Mouse (Mus musculus): ENCODE results near the gene Abca8a.
A peak's percentile ranks its signal among the peaks of the same experiment; 100 is the strongest.

Gene Abca8a

DNA sequence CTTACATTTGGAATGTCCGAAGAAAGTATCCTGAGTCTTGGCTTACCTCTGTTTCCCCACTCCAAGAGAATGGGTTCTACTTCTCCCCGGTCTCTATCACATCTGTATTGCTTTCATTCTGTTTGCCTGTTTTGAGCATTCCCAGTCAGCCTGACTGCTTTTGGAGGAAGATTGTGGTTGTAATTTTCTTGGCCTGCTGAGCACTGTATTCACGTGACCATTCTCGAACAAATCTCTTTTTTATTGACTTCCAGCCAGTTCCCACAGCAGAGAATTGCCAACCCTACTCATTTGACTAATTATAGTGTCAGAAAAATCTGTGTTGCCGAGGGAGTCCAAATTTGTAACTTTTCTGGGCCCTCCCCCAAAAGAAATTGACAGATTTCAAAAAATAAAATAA, at the start of gene Abca8a:
Abca8a (minus strand) TSS at position 121 of the 400 bp plus-strand sequence.
- DNase-seq (ENCODE audit: low spot score in 2 of 2): no peak

DNA sequence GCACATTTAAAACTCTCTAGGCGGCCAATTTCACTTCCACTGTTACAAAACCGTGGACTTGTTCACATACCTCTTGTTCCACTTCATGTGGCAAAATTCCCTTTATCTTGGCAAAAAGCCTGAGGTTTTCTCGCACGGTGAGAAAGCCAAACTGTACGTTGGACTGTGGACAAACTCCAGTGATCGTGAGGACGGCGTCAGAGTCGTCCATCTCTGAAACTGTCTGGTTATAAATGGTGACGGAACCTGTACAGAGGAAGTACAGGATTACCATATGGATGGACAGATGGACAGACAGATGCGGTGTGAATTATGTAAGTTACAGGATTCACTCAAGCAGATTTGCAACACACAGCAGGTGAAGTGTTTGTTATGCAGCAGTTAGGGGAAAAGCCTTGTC, 49.6 kb upstream of the Abca8a start:
- DNase-seq (ENCODE audit: low spot score in 2 of 2): no peak

DNA sequence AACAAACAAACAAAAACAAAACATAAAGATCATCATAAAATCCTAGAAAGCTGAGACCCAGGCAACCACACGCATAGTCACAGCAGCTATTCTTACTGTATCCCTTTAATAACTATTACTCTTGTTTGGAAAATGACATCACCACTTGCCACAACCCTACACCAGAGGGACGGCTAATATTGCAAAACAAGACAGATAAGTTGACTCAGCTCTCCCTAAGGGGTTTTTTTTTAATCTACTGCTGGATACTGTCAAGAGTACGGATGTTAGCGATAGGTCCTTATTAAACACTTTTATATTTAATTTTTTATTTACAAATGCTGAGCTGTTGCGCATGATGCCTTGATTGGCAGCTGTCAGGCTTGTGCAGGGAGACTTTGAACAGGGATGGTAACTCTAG, 35.0 kb upstream of the Abca8a start:
- DNase-seq (ENCODE audit: low spot score in 2 of 2): no peak

DNA sequence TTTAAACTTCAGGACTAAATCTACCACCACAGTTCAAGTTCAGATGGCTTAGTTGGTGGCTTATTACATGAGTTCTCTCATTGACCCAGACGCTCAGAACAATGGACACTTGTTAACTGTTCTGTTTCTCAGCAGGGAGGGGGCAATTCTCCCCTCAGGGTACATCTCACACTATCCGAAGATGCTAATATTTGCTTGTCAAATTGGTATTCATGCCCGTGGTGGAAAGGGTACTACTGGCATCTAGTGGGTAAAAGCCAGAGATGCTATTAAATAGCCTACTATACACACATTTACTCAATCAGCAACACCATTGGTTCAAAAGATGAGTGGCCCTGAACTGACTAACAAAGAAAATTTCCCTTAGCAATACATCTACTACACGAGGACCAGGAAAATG, 15.4 kb upstream of the Abca8a start:
- DNase-seq (ENCODE audit: low spot score in 2 of 2): no peak

DNA sequence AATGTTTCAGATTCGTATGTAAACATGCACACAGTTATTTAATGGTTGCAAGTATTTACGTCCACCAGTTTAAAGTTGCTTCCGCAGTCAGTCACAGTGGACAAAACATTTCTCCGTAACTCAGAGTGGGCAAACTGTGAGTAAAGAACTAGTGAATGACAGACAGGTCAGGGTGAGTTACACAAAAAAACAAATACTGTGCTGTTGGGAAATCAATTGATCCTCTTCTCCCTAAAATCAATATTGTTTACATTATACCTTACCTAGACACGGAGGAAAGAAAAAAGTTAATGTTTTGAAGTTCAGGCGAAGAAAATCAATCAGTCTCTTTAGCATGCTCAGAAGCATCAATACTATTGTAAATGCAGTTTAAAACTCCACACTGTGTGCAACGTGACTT, 5.7 kb upstream of the Abca8a start:
- DNase-seq (ENCODE audit: low spot score in 2 of 2): no peak

DNA sequence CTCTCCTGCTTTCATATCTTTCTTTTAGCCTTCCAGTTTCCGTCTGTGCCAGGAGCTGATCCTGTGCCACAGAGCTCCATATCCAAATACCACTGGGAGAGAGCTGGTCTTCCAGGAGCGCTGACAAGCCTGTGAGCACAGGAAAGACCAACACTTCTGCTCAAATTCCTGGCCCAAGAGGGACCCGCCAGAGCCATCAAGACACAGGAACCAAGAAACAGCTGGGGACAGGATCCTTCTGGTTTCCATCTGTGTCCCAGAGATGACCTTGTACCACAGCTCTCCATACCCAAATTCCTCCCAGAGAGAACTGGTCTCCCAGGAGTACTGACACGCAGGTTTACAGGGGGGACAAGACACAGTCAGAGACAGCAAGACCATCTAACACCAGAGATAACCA, 3.1 kb upstream of the Abca8a start:
- no peak for DNase-seq (ENCODE audit: low spot score in 2 of 2)

DNA sequence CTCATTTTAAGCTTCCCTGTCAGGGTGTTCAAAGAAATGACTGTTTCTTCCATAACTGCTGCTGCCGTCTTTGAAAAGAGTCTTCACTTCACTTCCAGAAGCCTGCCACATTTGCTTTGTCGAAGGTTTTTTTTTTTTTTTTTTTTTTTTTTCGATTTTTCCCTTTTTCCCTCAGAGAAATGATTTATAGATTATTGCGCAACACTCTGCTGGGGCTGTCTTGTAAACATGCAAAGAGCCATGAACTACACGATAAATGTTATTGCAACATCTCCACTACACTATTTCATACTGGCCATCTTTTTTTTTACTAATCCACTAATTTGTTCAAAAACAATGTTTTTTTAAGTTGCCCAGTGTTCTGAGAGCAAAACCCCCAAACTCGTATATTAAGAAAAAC, 1.7 kb upstream of the Abca8a start:
- no peak for DNase-seq (ENCODE audit: low spot score in 2 of 2)

DNA sequence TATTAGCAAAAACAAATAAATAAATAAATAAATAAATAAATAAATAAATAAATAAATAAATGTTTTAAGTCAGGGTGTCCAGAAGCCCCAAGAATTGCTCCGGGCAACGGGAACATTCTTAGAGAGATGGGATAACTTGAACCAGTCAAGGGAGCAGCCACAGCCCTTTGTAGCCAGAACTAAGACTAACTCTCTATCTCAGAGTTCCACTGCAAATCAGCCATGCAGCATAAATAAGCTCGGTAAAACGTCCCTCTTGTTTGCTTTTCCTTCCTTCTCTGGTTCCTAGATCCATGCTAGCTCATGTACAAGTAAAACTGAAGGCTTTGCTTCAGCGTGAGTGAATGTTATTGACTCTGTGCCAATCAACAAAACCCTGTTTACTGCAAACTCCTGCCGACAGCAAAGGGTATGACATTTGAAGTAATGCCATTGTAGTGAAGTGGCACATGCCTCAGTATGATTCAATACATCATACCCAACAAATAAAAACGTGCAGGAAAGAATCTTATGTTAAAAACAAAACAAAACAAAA, 865 bp downstream of the Abca8a start:
- no peak for DNase-seq (ENCODE audit: low spot score in 2 of 2)

DNA sequence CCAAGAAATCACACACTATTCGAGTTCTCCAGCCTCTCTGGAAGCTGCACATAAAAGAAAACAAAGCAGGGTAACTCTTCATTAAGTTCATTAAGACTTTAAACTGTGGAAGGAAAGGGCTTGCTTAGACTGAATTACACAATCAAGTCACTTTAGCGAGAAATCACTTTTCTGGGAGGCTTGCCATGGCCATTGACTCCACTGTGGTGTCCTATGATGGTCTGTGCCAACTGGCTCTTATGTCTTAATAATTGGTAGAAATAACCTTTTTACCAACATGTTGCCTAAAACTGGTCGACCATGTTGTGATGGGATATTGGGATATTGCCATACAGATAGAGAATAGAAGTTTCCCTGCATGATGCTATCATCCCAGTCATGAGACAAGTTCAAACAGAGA, 1.5 kb downstream of the Abca8a start:
- DNase-seq (ENCODE audit: low spot score in 2 of 2): no peak

DNA sequence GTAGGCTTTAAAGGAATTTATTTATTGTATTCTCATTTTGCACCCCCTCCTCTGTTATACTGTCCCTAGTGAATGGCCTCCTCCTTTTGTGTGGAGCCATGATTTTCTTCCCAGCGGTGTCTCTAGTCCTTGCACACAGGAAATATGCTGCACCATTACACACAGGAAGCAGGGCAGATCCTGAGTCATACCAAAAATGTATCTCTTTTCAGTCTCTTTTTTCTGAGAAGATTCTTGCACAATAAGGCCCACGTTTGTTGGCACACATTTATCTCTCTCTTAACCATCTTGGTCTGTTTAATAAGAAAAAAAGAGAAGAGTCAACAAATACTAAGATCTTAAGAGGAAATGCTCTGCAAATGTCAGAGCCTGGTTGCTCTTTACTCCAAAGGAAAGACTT, 4.5 kb downstream of the Abca8a start:
- DNase-seq (ENCODE audit: low spot score in 2 of 2): no peak

DNA sequence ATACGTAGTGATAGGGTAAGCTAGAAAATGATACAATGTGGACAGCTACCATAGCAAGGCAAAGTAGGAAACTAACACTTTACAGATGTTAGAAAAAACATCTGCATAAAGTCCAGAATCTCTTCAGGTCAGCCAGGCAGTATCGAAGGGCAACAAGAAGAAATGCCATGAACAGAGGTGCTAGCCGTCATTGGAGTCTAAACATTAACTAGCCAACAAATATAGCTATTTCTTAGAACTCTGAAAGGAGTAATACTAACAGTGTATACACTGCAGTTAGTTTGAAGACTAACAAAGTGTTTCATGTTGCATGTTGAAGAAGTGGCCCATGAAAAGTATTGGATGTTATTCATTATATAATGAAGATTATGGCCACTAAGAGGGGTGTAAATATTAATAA, 23.6 kb downstream of the Abca8a start:
- no peak for DNase-seq (ENCODE audit: low spot score in 2 of 2)

DNA sequence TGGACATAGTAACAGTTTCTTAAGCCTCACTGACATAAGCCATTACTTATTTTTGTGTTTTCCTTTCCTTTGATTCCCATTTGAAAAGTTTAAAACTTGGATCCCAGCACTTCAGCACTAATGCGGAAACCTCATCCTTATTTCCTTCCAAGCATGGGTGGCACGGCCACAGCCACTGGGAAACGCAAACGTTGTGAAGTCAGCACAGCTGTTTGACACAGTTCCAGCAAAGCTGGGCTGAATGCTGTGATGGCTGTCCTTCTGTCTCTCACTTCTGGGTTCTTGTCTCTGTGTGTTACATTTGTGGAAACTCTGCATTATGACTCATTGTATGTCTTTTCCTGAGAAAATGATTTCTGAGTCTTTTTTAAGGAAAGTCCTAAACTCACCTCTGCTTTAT, 34.7 kb downstream of the Abca8a start:
- DNase-seq (ENCODE audit: low spot score in 2 of 2): no peak

DNA sequence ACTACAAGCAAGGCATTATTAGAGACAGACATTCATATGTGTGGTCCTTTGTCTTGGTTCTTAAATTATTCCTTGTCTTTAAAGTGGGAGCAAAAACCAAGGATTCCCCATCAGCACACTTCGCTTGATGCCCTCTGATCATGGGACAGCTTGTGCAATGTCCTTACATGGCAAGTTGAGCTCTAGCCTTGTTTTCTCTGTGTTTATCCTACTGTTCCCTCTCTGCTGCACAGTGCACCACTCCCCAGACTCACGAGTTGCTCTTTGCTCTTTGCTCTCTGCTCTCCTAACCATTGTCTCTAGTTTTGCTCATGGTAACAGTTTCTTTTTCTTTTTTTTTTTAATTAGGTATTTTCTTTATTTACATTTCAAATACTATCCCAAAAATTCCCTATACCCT, 35.7 kb downstream of the Abca8a start:
- DNase-seq (ENCODE audit: low spot score in 2 of 2): no peak

DNA sequence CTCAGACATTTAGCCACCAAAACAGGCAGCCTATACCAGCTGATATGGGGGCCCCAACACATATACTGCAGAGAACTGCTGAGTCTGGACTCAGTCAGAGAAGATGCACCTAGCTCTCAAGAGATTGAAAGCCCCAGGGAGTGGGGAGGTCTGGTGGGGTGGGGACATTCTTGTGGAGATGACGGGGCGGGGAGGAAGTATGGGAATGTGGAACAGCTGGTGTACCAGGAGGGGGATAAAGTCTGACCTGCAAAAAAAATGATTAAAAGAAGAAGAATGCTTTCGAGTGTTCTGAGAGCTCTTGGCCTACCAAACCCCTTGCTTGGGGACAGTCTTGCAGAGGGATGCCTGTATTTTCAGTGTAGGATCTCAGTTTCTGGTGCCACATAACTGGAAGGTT, 42.1 kb downstream of the Abca8a start:
- DNase-seq (ENCODE audit: low spot score in 2 of 2): no peak

DNA sequence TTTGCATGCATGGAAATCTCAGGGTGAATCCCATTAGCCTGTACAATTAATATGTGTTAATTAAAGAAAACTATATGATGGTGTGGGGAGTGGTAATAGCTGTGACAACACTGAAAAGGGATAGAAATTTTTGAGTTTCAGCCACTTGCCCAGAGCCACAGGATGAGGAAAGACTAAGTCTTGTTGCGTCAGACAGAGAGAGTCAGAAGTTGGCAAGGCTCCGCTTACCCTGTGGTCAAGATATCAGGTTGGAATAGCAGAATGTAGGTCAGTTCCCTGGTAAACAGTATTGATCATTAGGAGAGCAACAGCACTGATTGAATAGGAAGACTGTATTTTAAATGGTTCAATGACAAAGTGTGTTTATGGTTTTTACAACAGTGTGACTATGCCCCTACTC, 58.0 kb downstream of the Abca8a start:
- no peak for DNase-seq (ENCODE audit: low spot score in 2 of 2)

DNA sequence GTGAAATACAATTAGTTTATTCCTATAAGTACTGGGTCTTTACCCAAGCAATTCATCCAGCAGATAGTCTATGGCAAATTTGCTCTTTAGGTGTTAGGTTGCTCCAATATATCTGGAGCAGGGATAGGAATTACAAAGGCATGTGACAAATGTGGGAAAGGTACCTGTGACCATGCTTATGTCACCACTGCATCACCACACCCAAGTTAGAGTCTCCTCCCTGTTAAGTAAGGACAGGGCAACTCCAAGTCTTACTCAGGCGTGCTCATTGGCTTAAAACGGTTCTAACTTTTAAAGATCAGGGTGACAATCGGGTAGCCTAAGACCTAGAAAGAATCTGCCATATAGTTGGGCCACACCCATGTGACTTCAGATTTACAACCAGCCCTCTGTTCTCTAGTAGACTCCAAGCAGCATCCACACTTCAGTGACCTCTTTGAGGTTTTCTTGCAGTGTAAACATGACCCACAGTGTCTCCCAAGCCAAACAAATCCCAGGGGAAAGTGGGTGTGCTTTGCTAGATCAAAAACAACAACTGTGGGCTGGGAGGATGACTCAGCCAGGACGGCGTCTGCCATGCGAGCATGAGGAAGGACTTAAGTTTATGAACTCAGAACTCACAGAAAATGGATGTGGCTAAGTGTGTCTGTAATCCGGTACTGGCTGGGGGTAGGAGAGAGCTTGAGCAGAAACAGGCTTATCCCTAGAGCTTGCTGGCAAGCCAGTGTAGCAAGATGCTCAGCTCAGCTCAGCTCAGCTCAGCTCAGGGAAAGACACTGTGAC, 66.7 kb downstream of the Abca8a start:
- DNase-seq (ENCODE audit: low spot score in 2 of 2): no peak

DNA sequence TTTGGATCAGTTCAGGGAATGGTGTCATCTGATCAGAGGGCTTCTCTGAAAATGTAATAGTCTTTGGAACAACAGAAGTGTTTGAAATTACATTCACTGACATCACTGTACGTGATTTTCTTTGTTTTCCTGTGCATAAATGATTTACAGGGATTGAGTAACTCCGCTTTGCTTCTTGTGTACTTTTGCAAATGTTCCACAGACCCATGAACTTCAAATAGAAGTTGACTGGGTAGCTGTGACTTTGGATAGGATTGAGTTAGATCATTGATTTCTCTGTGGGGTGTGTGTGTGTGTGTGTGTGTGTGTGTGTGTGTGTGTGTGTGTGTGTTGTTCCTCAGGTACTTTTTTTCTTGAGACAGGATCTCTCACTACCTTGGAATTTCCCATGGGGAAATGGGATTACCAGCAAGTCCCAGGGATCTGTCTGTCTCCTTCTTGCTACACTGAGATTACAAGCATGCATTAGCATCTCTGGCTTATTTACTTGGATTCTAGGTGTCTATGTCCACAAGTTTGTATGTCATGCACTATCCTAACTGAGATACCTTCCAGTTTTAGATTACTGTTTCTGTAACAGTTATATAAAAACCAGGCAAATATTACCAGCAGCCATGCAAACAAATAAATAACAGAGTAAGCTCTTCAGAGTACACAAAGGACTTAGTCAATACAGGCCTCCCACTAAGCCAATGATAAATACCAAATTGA, 84.8 kb downstream of the Abca8a start:
- DNase-seq (ENCODE audit: low spot score in 2 of 2): no peak

DNA sequence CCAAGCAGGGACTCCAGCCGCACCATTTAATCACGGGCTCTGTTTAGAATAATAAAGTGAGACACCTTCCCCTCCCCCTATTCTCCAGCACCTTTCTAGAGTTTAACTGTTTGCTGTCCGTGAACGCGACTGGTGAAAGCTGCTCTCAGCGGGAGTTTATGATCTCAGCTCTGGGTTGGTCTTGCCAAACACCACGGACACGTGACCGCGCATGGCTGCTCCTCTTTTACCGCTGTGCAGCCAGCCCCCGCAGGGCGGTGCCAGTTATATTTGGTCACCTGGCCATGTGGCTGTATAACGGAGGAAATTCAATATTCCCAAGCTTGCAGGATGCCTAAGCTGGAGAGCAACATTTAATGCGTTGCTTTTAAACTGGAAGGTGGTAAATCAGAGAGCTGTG, 100.2 kb downstream of the Abca8a start, which contains the start of gene Abca8b:
Abca8b (minus strand) TSS at position 222 of the 400 bp plus-strand sequence.
- DNase-seq (ENCODE audit: low spot score in 2 of 2): peak; percentile 71 to 78

DNA sequence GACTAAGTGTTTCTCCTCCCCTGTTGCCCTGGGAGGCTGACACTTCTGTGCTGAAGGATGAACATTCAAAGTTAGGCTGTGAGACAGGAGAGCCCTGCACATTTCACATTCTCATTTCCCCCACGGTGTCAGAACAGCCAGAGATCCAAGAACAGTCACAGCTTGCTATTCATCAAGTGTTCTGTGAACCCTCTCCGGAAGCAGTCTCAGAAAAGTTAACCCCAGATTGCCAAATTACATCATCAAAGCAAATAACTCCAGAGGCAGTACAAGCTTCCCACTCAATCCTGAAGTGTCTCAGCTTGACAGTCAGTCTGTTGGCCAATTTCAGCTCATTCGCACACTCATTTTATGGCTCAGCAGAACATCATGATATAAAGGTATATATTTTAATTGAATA, 100.8 kb downstream of the Abca8a start:
- peak in 1 of 2 experiments; percentile 14 for DNase-seq (ENCODE audit: low spot score in 2 of 2)

DNA sequence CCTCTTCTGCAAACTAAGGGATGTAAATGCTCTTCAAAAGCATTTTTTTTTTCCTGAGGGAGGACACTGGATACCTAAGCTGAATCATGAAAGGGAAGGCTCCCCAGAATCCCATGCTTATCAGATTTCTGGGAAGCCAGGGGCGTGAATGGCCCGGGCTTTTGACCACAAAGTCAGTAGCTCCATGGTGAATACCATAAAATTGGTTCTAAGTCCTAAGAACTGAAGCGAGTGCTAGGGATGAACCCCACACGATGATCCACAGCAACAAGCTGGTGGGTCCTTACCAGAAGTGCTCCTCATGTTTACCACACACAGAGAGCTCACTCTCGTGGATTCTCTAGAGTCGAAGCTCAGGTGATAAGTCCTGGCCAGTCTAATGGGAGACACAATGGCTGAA, 101.8 kb downstream of the Abca8a start:
- no peak for DNase-seq (ENCODE audit: low spot score in 2 of 2)

DNA sequence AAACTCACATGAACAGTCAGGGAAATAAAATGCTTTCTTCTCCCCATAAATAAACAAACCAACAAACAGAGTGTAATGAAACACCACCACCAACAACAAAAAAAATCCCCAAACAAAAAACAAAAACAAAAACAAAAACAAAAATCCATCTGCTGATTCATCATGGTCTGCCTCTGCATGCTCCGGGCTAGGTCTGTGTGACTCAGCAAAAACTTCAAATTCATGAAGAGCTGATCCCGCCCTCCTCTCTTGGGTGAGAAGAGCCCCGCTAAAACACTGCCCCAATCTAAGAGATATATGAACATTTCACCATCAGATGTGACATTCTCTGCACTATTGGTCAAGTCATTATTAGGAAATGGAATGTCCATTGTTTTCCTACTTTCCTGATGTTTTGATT, 104.5 kb downstream of the Abca8a start:
- DNase-seq (ENCODE audit: low spot score in 2 of 2): no peak

DNA sequence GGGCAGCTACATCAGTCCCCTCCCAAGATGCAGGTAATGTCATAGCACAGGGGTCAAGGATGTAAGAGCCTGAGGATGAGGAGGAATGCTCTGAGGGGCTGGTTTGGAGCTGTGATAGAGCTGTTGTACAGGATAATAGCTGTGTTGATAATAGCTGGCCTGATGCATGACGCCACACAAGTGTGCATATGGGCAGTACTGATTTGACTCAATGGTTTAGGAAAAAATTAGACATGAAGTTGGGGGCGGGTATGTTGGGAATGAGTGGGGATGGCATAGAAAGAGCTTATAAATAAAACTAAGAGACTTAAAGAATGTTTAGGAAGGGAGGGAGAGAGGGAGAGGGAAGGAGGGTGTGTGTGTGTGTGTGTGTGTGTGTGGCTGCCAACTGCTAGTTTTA, 105.5 kb downstream of the Abca8a start:
- no peak for DNase-seq (ENCODE audit: low spot score in 2 of 2)

DNA sequence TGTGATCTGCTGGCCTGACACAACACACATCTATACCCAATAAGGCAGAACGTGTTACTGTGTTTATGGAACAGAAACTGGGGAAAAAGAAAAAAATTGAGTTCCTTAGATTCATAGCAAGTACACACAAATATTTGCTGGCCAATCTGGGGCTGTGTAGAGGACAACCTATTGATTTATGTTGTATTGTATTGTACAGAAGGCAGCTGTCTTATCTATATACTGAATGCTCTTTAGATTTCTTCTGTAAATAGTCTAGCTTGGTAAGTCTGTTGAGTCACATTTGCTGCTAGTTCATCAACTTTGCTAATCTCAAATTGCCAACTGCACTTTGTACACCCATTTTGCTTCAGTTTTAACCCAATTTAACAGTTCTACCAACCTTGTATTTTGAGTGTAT, 107.6 kb downstream of the Abca8a start:
- DNase-seq (ENCODE audit: low spot score in 2 of 2): no peak

Data from frontal cortex, postnatal 14 days (tissue).